Mouse (Mus musculus): ENCODE measurements at regions not wholly inside any gene's neighbourhood (a gene's known extent, or its start where the extent isn't known, plus 50 kb on each side); places are given as distances from the start of the nearest gene placed in this dataset.

- Histone ChIP-seq H3K9ac (replicated peaks; ENCODE audit: low read depth, low read length) (no peak overlapping the region), H3K4me3 (ENCODE audit: low read depth, low read length) (no peak overlapping the region), H3K9me3 (replicated peaks; ENCODE audit: control insufficient read depth, low read length) (no peaks in the 10 kb centered on the region), H3K27me3 (ENCODE audit: control insufficient read depth, insufficient read depth, low read length) (no peaks in the 10 kb centered on the region), H3K4me2 (ENCODE audit: low read depth, low read length) (no peak overlapping the region), H3K4me1 (ENCODE audit: control insufficient read depth, insufficient read depth) (peaks cover 40% of the 10 kb centered on the region), H3K27ac (ENCODE audit: low read depth) (peak overlapping the region; percentile 22), H3K36me3 (replicated peaks; ENCODE audit: control insufficient read depth, insufficient read depth, low read length) (no peaks in the 10 kb centered on the region)
- peak; percentile 45; the same call in 1 of the 2 replicates for ATAC-seq (ENCODE audit: insufficient read depth, low read depth)
- DNase-seq (ENCODE audit: low spot score) = peak; percentile 45
- 26% methylated on average over 9 of the region's 9 CpGs for WGBS
- peak; percentile 28; the same call in 1 of the 2 replicates for TF ChIP-seq EP300 (IDR thresholded peaks at IDR 0.05; ENCODE audit: low read depth)
- TF ChIP-seq CTCF (IDR thresholded peaks at IDR 0.05; ENCODE audit: low read depth) = no peak
Observed at GRCm38 (mm10) chr1:72942351-72942750, 67.7 kb upstream of the Igfbp5 start.

DNA sequence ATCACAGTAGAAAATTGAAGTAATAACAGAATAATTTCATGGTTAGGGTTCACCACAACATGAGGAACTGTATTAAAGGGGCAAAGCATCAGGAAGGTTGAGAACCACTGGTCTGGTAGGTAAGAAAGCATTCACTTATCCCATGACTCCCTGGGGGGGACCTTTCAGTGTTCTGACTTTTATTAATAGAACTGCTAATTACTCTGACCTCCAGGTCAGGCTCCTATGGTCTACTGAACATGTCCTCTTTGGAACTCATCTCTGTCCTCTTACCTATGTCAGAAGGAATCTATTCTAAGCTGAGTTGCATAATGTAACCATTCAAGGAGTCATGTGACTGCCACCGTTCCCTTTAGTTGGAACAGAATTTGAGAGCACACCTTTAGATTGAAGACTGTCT is 65.3 kb upstream of the Igfbp5 start:
- H3K4me3 ChIP-seq (ENCODE audit: low read depth, low read length) = no peak overlapping the region
- no peak for TF ChIP-seq CTCF (IDR thresholded peaks at IDR 0.05; ENCODE audit: low read depth)
- no peak for TF ChIP-seq EP300 (IDR thresholded peaks at IDR 0.05; ENCODE audit: low read depth)
- ATAC-seq (ENCODE audit: insufficient read depth, low read depth) (no peak), DNase-seq (ENCODE audit: low spot score) (no peak)
- H3K9me3 ChIP-seq (replicated peaks; ENCODE audit: control insufficient read depth, low read length) = no peaks in the 10 kb centered on the region
- no peak overlapping the region for H3K4me2 ChIP-seq (ENCODE audit: low read depth, low read length)
- 79% methylated on average over 1 of the region's 1 CpGs for WGBS
- H3K27ac ChIP-seq (ENCODE audit: low read depth) = no peak overlapping the region
- H3K4me1 ChIP-seq (ENCODE audit: control insufficient read depth, insufficient read depth) = peaks cover 25% of the 10 kb centered on the region; the same call in 1 of the 2 replicates
- H3K27me3 ChIP-seq (ENCODE audit: control insufficient read depth, insufficient read depth, low read length) = no peaks in the 10 kb centered on the region
- H3K9ac ChIP-seq (replicated peaks; ENCODE audit: low read depth, low read length) = no peak overlapping the region
- no peaks in the 10 kb centered on the region for H3K36me3 ChIP-seq (replicated peaks; ENCODE audit: control insufficient read depth, insufficient read depth, low read length)

DNA sequence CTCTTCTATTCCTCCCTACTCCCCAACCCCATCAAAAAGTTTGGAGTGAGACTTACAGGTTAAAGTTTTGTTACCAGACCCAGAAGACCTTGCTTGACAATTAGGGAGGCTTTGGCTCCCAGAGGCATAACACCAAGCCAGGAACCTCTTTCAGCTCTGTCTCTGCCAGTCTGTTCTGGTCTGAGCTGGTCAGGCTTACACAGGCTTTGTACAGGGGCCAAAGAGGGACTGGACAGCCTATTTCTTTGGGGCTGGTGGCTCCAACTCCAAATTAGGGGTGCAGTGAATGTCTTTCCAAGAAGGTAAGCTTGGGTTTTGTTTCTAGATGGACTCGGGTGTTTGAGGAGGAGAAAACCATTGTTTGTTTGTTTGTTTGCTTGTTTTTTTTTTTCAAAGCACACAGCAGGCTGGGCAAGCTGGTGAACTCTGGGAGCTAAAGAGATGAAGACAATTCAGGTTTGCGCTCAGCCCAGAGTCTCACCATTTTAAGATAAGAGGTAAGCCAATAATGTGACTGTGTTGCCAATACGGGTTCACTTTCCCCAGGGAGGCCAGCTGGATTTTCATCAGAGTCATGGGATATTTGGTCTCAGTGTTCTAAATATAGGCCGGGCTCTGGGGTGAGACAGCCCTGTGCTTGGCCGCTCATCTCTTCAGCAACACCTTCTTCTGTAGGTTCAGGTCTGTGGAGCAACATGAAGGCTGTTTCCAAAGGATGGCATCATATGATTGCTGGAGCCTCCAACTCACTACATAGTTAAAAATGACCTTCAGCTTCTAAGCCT is 62.2 kb upstream of the Igfbp5 start:
- Histone ChIP-seq H3K36me3 (replicated peaks; ENCODE audit: control insufficient read depth, insufficient read depth, low read length) (no peaks in the 10 kb centered on the region), H3K4me1 (ENCODE audit: control insufficient read depth, insufficient read depth) (no peaks in the 10 kb centered on the region), H3K9ac (replicated peaks; ENCODE audit: low read depth, low read length) (no peak overlapping the region), H3K9me3 (replicated peaks; ENCODE audit: control insufficient read depth, low read length) (no peaks in the 10 kb centered on the region), H3K4me2 (ENCODE audit: low read depth, low read length) (no peak overlapping the region), H3K27ac (ENCODE audit: low read depth) (peak overlapping the region; percentile 47; the same call in 1 of the 2 replicates), H3K27me3 (ENCODE audit: control insufficient read depth, insufficient read depth, low read length) (no peaks in the 10 kb centered on the region), H3K4me3 (ENCODE audit: low read depth, low read length) (no peak overlapping the region)
- no peak for TF ChIP-seq EP300 (IDR thresholded peaks at IDR 0.05; ENCODE audit: low read depth)
- TF ChIP-seq CTCF (IDR thresholded peaks at IDR 0.05; ENCODE audit: low read depth) = no peak
- ATAC-seq (ENCODE audit: insufficient read depth, low read depth) (peak; percentile 58), DNase-seq (ENCODE audit: low spot score) (no peak)
- 39% methylated on average over 5 of the region's 5 CpGs for WGBS

GRCm38 (mm10) chr1:72936231-72936630 is 61.5 kb upstream of the Igfbp5 start:
- H3K36me3 ChIP-seq (replicated peaks; ENCODE audit: control insufficient read depth, insufficient read depth, low read length) = no peaks in the 10 kb centered on the region
- no peak overlapping the region for H3K9ac ChIP-seq (replicated peaks; ENCODE audit: low read depth, low read length)
- no peaks in the 10 kb centered on the region for H3K27me3 ChIP-seq (ENCODE audit: control insufficient read depth, insufficient read depth, low read length)
- no peak for TF ChIP-seq CTCF (IDR thresholded peaks at IDR 0.05; ENCODE audit: low read depth)
- no peak overlapping the region for H3K4me2 ChIP-seq (ENCODE audit: low read depth, low read length)
- H3K4me3 ChIP-seq (ENCODE audit: low read depth, low read length) = no peak overlapping the region
- ATAC-seq (ENCODE audit: insufficient read depth, low read depth) = no peak
- no peaks in the 10 kb centered on the region for H3K9me3 ChIP-seq (replicated peaks; ENCODE audit: control insufficient read depth, low read length)
- WGBS = 47% methylated on average over 5 of the region's 5 CpGs
- no peak for DNase-seq (ENCODE audit: low spot score)
- no peaks in the 10 kb centered on the region for H3K4me1 ChIP-seq (ENCODE audit: control insufficient read depth, insufficient read depth)
- H3K27ac ChIP-seq (ENCODE audit: low read depth) = peak overlapping the region; percentile 47; the same call in 1 of the 2 replicates

DNA sequence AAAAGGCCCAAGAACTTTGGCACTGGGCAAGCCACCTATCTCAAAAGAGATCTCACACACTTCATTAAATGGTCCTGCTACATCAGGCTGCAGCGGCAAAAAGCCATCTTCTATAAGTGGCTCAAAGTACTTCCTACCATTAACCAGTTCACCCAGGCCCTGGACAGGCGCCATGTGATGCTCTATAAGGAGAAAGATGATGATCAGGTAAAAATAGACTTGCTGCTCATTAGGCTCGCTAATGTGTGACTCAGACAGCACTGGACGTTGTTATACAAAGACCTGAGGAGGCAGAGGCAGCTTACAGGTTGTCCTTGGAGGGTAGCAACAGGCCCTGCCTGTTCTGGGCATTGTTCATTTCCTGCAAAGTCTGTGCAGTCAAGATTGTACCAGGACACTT is 60.4 kb upstream of the Igfbp5 start:
- Histone ChIP-seq H3K9ac (replicated peaks; ENCODE audit: low read depth, low read length) (no peak overlapping the region), H3K9me3 (replicated peaks; ENCODE audit: control insufficient read depth, low read length) (no peaks in the 10 kb centered on the region), H3K36me3 (replicated peaks; ENCODE audit: control insufficient read depth, insufficient read depth, low read length) (no peaks in the 10 kb centered on the region), H3K4me1 (ENCODE audit: control insufficient read depth, insufficient read depth) (no peaks in the 10 kb centered on the region), H3K27ac (ENCODE audit: low read depth) (no peak overlapping the region), H3K4me2 (ENCODE audit: low read depth, low read length) (no peak overlapping the region), H3K27me3 (ENCODE audit: control insufficient read depth, insufficient read depth, low read length) (no peaks in the 10 kb centered on the region), H3K4me3 (ENCODE audit: low read depth, low read length) (no peak overlapping the region)
- TF ChIP-seq CTCF (IDR thresholded peaks at IDR 0.05; ENCODE audit: low read depth) (no peak), EP300 (IDR thresholded peaks at IDR 0.05; ENCODE audit: low read depth) (no peak)
- DNase-seq (ENCODE audit: low spot score) (no peak), ATAC-seq (ENCODE audit: insufficient read depth, low read depth) (peak; percentile 60; the same call in 1 of the 2 replicates)
- WGBS = 41% methylated on average over 4 of the region's 4 CpGs

DNA sequence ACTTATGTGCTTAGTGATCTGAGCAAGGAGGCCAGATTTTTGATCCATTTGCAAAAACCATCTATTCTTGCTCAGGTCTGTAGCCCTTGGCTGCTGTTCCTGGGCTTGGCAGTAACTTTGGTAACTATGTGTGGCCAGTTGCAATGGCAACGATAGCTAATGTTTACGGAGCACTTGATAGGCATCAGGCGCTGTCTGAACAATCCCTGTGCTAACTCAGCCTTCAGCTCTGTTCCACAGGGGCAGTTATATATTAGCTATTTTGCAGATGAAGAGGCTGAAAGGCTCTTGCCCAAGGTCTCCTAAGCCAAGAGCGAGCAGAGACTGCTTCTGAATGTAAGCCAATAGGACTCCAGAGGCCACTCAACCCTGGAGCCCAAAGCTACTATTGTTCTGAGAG is 55.1 kb upstream of the Igfbp5 start:
- H3K4me3 ChIP-seq (ENCODE audit: low read depth, low read length) = no peak overlapping the region
- no peaks in the 10 kb centered on the region for H3K9me3 ChIP-seq (replicated peaks; ENCODE audit: control insufficient read depth, low read length)
- H3K9ac ChIP-seq (replicated peaks; ENCODE audit: low read depth, low read length) = no peak overlapping the region
- TF ChIP-seq EP300 (IDR thresholded peaks at IDR 0.05; ENCODE audit: low read depth) = no peak
- TF ChIP-seq CTCF (IDR thresholded peaks at IDR 0.05; ENCODE audit: low read depth) = no peak
- DNase-seq (ENCODE audit: low spot score) = no peak
- no peak overlapping the region for H3K4me2 ChIP-seq (ENCODE audit: low read depth, low read length)
- H3K27me3 ChIP-seq (ENCODE audit: control insufficient read depth, insufficient read depth, low read length) = no peaks in the 10 kb centered on the region
- no peaks in the 10 kb centered on the region for H3K36me3 ChIP-seq (replicated peaks; ENCODE audit: control insufficient read depth, insufficient read depth, low read length)
- WGBS = 72% methylated on average over 4 of the region's 4 CpGs
- ATAC-seq (ENCODE audit: insufficient read depth, low read depth) = no peak
- no peaks in the 10 kb centered on the region for H3K4me1 ChIP-seq (ENCODE audit: control insufficient read depth, insufficient read depth)
- H3K27ac ChIP-seq (ENCODE audit: low read depth) = no peak overlapping the region
